Mouse (Mus musculus) brain, adult 2 months (tissue): ENCODE results near the gene Endog.

Experiments used
- DNase-seq: peaks from one replicate; pipeline ENCODE4 v3.0.0; 2011; ENCODE audit warnings: low read depth, low spot score

Endog gene

GRCm38 (mm10) chr2:30211408-30212168 is 40.3 kb downstream of the Endog start:
- DNase-seq, result no peak

GRCm38 (mm10) chr2:30212169-30212545 is 40.9 kb downstream of the Endog start:
- no peak for DNase-seq

- DNase-seq, result no peak
Measured at GRCm38 (mm10) chr2:30212951-30213350, 41.7 kb downstream of the Endog start.

GRCm38 (mm10) chr2:30214745-30215144 is 43.5 kb downstream of the Endog start:
- DNase-seq, result no peak

- no peak for DNase-seq
Measured at GRCm38 (mm10) chr2:30215493-30215892, 44.2 kb downstream of the Endog start.

GRCm38 (mm10) chr2:30216293-30216692 is 45.0 kb downstream of the Endog start:
- DNase-seq, result no peak
